Mouse (Mus musculus) thymus, postnatal 0 days (tissue): Measurements from ENCODE around the gene Calm2. TPM values are rescaled to one million over a fixed set of nuclear protein-coding genes. Genes with fewer than 3 reads are reported as not detected.

Experiments
- DNase-seq: peaks from one replicate; pipeline ENCODE4 v3.0.0-alpha.2; 2015; ENCODE audit warnings: low spot score
- polyA plus RNA-seq: library from polyadenylated mRNA; unstranded; fragments of >200 nt; fragmentation: Nextera tagmentation; extraction: Ambion mirVana; gene quantifications from 2 replicates; pipeline ENCODE4 v1.2.1, GENCODE M21; 2015

Gene Calm2
- polyA plus RNA-seq, 1 experiment from 2014 or later, result 956 TPM

- no peak for DNase-seq
Observed at GRCm38 (mm10) chr17:87459750-87460668, 13.3 kb upstream of the Calm2 start.

- DNase-seq, result no peak
Observed at GRCm38 (mm10) chr17:87458911-87459749, 12.4 kb upstream of the Calm2 start.

DNA sequence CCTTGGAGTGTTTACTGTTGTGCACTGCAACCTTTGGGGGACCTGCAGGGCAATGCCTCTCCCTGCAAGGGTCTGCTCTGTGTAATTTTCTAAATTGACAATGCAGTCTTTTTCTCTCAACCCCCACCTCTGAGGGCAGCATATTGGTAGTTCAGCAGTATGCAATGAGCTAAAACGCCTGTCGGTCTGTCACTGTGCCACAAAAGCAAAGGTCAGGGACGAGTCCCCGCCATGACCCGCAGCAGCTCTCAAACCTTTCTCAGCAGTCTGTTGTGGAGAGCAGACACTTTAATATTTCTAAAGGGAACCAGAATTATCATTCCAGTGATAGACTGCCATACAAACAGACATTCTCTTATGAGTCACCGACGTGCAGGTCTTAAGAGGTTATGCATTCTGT is 11.2 kb upstream of the Calm2 start:
- DNase-seq, result no peak

- no peak for DNase-seq
Observed at GRCm38 (mm10) chr17:87454121-87454520, 7.4 kb upstream of the Calm2 start.

DNA sequence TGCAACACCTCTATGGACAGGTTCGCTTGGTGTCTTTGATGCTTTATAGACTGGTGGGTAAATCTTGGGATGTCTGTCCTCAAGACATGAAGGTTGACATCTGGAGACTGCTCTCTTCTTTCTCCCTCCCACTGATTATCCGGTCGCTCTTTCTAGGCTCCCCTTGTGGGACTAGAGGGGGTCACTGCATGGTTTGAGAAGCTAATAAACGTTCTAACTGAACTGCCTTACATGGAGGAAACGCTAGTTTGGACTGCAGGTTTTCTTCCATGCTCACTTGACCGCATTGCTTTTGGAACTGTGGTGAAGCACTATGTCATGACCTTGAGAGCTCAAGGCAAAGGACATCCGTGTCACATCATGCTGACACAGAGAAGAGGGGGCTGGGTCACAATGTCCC is 6.6 kb upstream of the Calm2 start:
- DNase-seq, result no peak

DNA sequence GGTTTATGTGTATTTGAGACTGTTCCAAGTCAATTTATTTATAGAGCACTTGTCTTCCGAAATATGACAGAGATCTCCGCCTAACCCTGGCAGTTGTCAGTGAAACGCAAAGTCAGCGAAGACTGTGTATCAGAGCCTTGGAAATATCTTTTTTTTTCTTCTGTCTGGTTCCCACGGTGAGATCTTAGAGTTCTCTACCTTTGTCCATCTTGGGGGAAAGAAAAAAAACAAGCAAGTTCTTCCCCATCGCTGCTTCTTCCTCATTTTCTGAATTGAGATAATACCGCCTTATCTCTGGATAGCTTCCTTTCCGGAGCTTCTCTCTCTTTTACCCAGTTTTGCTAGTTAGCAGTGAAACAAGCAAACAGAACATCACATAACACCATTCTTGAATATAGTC is 2.1 kb upstream of the Calm2 start:
- no peak for DNase-seq

GRCm38 (mm10) chr17:87448339-87448738 is 1.6 kb upstream of the Calm2 start:
- no peak for DNase-seq

DNA sequence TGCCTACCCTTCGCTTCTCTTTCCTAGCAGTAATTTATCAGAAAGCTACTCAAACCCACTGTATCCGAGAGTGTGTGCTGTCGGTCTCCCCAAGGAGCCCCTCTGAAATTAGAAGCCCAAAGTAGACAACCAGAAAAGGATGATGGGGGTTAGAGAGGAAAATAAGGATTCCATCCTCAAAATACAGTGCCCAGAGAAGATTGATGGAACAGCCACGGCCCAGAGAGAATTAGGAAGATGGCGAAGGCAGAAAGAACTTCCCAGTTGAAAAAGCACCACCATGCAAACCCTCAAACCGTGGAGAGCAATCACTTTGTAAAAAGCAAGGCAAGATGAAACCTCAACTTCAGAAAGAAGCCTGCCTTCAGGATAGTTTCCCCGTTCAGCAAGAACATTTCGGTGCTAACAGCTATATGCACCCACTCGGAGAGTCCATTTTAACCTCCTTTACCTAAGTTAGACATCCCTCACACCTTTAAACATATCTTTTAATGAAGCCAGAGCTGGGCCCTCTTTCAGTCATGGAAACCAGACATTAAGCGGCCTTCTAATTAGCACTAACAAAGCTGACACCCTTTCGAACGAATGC is 971 bp upstream of the Calm2 start:
- peak; percentile 17 for DNase-seq

DNA sequence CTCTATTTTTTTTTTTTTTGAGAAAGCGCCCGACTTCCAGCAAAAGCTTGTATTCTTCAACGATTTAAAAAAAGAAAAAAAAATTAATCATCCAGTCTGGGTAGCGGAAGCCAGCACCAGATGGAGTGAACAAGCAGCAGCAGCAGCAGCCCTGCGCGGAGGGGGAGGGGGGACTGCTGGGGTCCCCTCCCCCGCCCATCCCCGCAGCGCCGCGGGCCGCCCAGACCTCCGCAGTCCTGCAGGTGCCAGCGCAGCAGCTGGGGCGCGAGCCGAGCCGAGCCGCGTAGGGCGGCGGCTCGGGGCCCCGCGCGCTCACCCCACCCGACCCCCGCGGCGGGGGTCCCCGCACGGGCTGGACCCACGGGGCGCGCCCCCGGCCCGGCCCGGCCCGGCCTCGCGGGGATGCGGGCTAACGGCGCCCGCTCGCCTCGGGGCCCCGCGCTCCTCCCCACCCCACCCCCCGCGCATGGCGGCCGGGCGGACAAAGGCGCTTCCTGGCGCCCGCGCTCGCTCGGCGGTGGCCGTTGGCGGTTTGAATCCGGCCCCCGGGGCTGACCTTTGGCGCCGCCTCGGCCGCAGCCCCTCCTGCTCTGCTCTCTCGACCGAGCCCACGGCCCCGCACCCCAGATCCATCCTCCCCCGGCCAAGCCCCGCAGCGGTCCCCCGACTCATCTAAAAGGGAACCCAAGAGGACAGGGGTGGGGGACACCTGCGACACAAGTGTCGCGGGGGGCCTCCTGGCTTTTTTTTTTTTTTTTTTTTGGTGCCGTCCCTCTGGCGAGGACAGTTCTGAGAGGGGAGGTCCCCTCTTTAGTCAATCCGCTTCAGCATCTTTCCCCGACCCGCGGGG is 593 bp downstream of the Calm2 start:
- DNase-seq, result peak; percentile 85

GRCm38 (mm10) chr17:87445337-87445916 is 1.3 kb downstream of the Calm2 start:
- DNase-seq, result no peak

DNA sequence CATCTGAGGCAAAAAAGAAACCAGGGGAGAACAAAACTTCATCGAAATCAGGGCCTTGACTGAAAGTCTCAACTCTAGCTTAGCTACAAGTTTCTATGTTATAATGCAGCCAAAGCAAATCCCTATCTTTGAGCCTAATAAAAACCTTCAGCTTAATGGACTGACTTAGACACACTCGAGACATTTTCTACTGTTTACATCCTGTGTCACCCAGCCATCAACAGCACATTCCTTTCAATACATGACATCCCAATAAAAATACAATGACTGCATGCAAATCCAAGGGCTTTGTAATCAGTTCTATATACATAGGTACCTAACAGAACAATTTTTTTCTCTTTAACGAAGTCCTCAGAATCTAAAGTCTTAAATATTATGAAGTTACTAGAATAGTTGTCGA is 2.0 kb downstream of the Calm2 start:
- no peak for DNase-seq

DNA sequence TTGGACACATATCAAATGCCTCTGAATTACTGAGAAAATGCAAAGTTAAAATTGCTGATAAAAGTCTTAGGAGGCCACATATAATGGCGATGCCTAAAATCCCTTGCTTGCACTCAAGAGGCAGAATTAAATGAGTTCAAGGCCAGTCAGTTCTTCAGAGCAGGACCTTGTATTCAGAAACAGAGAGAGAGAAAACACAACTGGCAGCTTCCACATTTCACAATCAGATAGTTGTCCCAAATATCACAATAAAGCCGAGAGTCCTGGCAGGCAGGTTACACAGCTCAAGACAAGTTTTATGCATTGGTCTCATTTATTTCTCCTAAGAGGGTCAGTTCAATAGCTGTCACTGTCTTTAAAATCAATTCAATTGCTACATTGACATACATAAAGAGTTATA is 5.2 kb downstream of the Calm2 start:
- no peak for DNase-seq

- no peak for DNase-seq
Observed at GRCm38 (mm10) chr17:87439441-87439840, 7.3 kb downstream of the Calm2 start.

GRCm38 (mm10) chr17:87433929-87434328 is 12.8 kb downstream of the Calm2 start:
- DNase-seq, result no peak

DNA sequence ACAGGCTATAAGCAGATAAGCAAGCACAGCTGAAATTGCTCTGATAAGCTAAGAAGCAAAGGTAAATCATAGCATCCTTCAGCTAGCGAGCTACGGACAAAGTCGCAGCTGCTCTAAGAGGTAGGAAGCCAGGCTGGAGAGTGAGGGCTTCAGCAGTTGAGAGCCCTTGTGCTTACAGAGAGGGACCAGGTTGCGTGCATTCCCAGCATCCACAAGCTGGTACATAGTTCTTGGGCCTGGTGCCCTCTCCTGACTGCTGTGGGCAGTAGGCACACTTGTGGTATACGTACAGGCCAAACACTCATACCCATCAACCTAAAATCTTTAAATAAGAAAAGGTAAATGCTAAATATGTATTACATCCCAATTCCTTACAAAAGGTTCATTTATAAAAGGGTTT is 14.0 kb downstream of the Calm2 start:
- DNase-seq, result no peak

GRCm38 (mm10) chr17:87432314-87432713 is 14.4 kb downstream of the Calm2 start:
- no peak for DNase-seq

DNA sequence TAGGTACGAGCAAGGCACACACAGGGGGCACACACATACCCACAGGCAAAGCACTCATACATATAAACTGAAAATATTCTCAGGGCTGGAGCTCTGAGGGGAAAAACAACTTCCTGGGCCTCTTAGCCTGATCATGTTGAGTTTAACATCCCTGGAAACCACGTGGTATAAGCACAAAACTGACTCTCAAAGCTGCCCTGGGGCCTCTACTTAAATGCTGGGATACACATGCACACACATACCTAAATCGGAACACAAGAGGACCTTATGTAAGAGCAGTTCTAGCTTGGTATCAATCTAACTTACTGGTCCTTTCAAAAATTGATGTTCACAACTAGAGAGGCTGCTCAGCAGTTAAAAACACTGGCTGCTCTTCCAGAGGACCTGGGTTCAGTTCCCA is 17.3 kb downstream of the Calm2 start:
- DNase-seq, result no peak

- DNase-seq, result no peak
Observed at GRCm38 (mm10) chr17:87427511-87427910, 19.2 kb downstream of the Calm2 start, which contains the start of gene Stpg4. Gene Stpg4, minus strand, starts transcription at chr17:87427741.

DNA sequence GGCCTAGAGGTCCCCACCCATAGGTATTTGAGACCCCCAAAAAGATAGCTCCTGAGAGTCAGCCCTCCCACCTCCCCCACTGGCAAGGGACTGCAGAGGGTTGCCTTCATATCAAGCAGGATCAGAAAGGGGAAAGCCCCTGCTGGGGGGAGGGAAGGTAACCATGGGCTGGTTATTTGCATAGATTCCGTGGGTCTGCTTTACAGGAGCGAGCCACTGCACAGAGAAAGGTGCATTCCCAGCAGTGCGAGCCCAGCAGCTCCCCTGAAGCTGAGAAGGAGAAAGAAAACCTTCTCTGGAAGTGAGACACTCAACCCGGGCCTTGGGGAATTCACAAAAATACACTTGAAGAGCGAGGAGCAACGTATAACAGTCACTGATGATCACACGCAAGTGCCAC is 28.7 kb downstream of the Calm2 start:
- no peak for DNase-seq

- no peak for DNase-seq
Observed at GRCm38 (mm10) chr17:87406646-87407045, 40.1 kb downstream of the Calm2 start.

DNA sequence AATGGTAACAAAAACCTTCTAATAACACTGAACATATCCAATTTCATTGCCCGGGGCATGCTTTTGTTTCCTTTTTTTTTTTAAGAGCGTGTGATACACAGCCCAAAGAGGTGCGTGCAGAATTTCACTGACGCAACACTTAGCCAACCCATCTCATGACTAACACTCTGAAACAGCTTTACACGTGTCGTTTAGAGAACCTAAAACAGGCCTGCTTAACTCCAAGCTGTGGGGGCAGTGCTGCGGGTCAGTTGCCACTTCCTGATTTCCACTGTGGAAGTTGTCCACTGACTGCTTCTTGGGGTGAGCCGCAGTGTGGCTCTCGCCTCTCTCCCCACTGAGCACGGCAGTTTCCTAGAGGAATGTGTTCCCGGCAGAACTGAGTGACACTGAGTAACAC is 41.2 kb downstream of the Calm2 start:
- no peak for DNase-seq
